In genomic region chr15:42325221-42325620, GRCm38 (mm10) we compare ENCODE assay signal across 12 mouse cellular contexts.
DNase-seq lines count a peak whose midpoint lies in the region; ATAC-seq lines count a peak whose summit lies in the region.
"Had no signal": no experiment of that assay in that cellular context is flagged by ENCODE, and none has a peak within 500 bp of the region (broad histone marks: within the 10 kb centered on the region; RNA-seq: fewer than 3 reads in every experiment).

No protein-coding gene starts in this region.

- WGBS in hindbrain, embryonic 11.5 days = 62% methylated on average over 4 of the region's 4 CpGs
- WGBS in hindbrain, embryonic 10.5 days = 70% methylated on average over 4 of the region's 4 CpGs
- WGBS in hindbrain, embryonic 14.5 days = 48% methylated on average over 4 of the region's 4 CpGs

- H3K9me3 ChIP-seq in hindbrain, embryonic 11.5 days (ENCODE audit: control insufficient read depth, low read length) = no peaks in the 10 kb centered on the region
- H3K9me3 ChIP-seq in hindbrain, embryonic 10.5 days = no peaks in the 10 kb centered on the region
- H3K9me3 ChIP-seq in hindbrain, embryonic 14.5 days (ENCODE audit: control insufficient read depth, low read length) = no peaks in the 10 kb centered on the region
- H3K9me3 ChIP-seq: heart, embryonic 12.5 days had no signal

- H3K27ac ChIP-seq in hindbrain, embryonic 11.5 days (ENCODE audit: low read depth, low read length) = no peak overlapping the region
- no peak overlapping the region for H3K27ac ChIP-seq in hindbrain, embryonic 10.5 days
- H3K27ac ChIP-seq in hindbrain, embryonic 14.5 days = no peak overlapping the region

- H3K4me2 ChIP-seq in hindbrain, embryonic 11.5 days (replicated peaks; ENCODE audit: low read depth, low read length) = no peak overlapping the region
- H3K4me2 ChIP-seq in hindbrain, embryonic 14.5 days (replicated peaks) = no peak overlapping the region
- H3K4me2 ChIP-seq: heart, embryonic 12.5 days; liver, embryonic 11.5 days had no signal

- ATAC-seq in hindbrain, embryonic 11.5 days (ENCODE audit: low FRiP score) = peak; percentile 26; the same call in 1 of the 2 replicates
- ATAC-seq in hindbrain, embryonic 14.5 days (ENCODE audit: low FRiP score) = peak; percentile 67; the same call in 1 of the 2 replicates
- ATAC-seq: Patski had no signal

- no peaks in the 10 kb centered on the region for H3K27me3 ChIP-seq in hindbrain, embryonic 11.5 days (ENCODE audit: control insufficient read depth, insufficient read depth, low read length)
- no peaks in the 10 kb centered on the region for H3K27me3 ChIP-seq in hindbrain, embryonic 10.5 days (ENCODE audit: insufficient read depth, poor library complexity, severe bottlenecking)
- no peaks in the 10 kb centered on the region for H3K27me3 ChIP-seq in hindbrain, embryonic 14.5 days (ENCODE audit: control insufficient read depth, insufficient read depth, low read length)
- H3K27me3 ChIP-seq: heart, embryonic 12.5 days; Patski had no signal

- no peak overlapping the region for H3K9ac ChIP-seq in hindbrain, embryonic 11.5 days (ENCODE audit: low read depth, low read length)
- H3K9ac ChIP-seq in hindbrain, embryonic 14.5 days = no peak overlapping the region
- H3K9ac ChIP-seq: heart, embryonic 12.5 days had no signal

- no peak overlapping the region for H3K4me3 ChIP-seq in hindbrain, embryonic 11.5 days (ENCODE audit: low read depth, low read length)
- no peak overlapping the region for H3K4me3 ChIP-seq in hindbrain, embryonic 10.5 days
- no peak overlapping the region for H3K4me3 ChIP-seq in hindbrain, embryonic 14.5 days (replicated peaks; ENCODE audit: low read length)
- H3K4me3 ChIP-seq: heart, embryonic 12.5 days had no signal

- DNase-seq in hindbrain, embryonic 11.5 days (ENCODE audit: low spot score) = no peak
- DNase-seq in hindbrain, embryonic 10.5 days (ENCODE audit: low spot score) = no peak
- peak; percentile 53 for DNase-seq in Muller cell, postnatal 12 days (ENCODE audit: inconsistent ontology term)
- DNase-seq in cerebellum, adult 8-10 months = peak; percentile 95
- DNase-seq in hindbrain, embryonic 14.5 days (ENCODE audit: low spot score) = peak; percentile 68
- DNase-seq in kidney, adult 11 months = no peak
- no peak for DNase-seq in neural tube, embryonic 10.5 days (ENCODE audit: extremely low spot score, low spot score)
- no peak for DNase-seq in thymus, postnatal 4 days
- DNase-seq: adrenal gland, postnatal 10 days had no signal

- H3K36me3 ChIP-seq in hindbrain, embryonic 11.5 days (ENCODE audit: control insufficient read depth, insufficient read depth, low read length) = no peaks in the 10 kb centered on the region
- H3K36me3 ChIP-seq in hindbrain, embryonic 10.5 days = no peaks in the 10 kb centered on the region
- no peaks in the 10 kb centered on the region for H3K36me3 ChIP-seq in hindbrain, embryonic 14.5 days (replicated peaks; ENCODE audit: control insufficient read depth, insufficient read depth)
- H3K36me3 ChIP-seq: heart, embryonic 12.5 days had no signal

- H3K4me1 ChIP-seq in hindbrain, embryonic 11.5 days (replicated peaks; ENCODE audit: control insufficient read depth, insufficient read depth, low read length) = no peaks in the 10 kb centered on the region
- H3K4me1 ChIP-seq in hindbrain, embryonic 10.5 days (replicated peaks) = no peaks in the 10 kb centered on the region
- no peaks in the 10 kb centered on the region for H3K4me1 ChIP-seq in hindbrain, embryonic 14.5 days (replicated peaks; ENCODE audit: control insufficient read depth, insufficient read depth, low read length)

Comparison
In these comparisons a context has a peak if more than half of its experiments do, and no peak if none do; other contexts are left out.
1. DNase-seq: peak in Muller cell, postnatal 12 days (single experiment), cerebellum, adult 8-10 months (single experiment) and hindbrain, embryonic 14.5 days (single experiment); none in hindbrain, embryonic 11.5 days (single experiment), hindbrain, embryonic 10.5 days (single experiment), kidney, adult 11 months (single experiment), neural tube, embryonic 10.5 days (single experiment) and thymus, postnatal 4 days (single experiment).